Mouse (Mus musculus) kidney, postnatal 14 days (tissue): ENCODE results near the gene Phf11d.
"Not testable (repeated sequence)": the region's sequence is repeated elsewhere in the genome, so short reads cannot be mapped to it uniquely, and the experiment has no call there.

ENCODE experiments used
- DNase-seq: peaks from one replicate; pipeline ENCODE4 v3.0.0; 2022; ENCODE audit warnings: mixed read lengths

The Phf11d gene

DNA sequence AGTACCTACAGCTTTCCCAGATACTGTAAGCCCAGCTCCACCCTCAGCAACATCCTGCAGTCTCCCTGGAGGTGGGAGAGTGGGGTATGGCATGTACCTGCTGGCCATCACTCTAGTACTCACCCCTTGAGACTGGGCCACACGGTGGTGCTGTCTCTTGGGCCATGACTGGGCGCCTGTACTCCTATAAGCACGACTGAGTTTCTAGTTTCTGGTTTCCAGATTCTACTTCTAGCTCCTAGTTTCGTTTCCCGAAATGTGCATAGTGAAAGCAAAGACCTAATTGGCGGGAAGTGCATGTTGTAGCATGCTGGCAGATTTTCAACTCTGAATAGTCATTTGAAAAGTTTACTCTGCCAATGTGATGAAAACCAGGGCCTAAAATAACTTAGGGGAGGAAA is at the start of gene Phf11d:
Gene Phf11d, minus strand, starts transcription at position 227 of the 401 bp plus-strand sequence.
- DNase-seq, result peak; percentile 53

DNA sequence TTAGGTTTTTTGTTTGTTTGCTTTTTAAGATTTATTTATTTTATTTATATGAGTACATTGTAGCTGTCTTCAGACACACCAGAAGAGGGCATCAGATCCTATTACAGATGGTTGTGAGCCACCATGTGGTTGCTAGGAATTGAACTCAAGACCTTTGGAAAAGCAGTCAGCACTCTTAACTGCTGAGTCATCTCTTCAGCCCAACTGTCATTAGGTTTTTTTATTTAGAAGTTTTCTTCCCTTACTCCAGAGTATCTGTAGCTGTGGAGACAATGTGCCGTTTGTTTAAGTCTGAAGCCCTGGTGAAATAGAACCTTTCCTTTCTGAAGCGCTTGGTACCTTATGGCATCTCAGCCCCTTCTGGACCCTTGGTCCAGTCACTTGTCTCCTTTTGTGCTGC is 49.7 kb upstream of the Phf11d start:
- not testable (repeated sequence) for DNase-seq

DNA sequence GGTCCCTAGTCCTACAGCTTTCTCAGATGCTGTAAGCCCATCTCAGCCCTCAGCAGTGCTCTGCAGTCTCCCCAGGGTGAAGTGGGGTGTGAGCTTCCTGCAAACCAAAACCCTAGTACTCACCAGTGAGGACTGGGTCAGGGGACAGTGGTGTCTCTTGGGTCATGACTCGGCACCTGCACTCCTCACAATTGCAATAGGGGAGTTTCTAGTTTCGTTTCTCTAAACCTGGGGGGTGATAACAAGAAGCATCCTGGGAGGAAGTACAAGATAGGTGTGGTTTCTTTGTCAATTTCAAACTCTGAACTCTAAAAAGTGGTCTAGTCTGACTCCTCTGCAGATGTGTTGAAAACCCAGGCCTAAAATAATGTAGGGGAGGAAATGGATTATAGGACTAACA is 31.7 kb upstream of the Phf11d start:
- DNase-seq, result no peak

DNA sequence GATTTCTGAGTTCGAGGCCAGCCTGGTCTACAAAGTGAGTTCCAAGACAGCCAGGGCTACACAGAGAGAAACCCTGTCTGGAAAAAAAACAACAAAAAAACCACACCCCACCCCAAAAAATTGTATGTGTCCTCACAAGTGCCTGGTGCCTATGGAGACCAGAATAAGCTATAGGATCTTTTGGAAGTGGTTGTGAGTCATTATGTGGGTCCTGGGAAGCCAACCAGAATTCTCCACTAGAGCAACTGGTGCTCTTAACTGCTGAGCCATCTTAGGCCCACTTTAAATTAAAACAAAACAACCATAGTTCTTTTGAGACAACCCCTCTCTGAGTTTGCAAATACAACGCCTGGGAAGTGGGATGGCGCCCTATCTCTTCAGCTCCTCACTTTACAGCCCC is 30.0 kb upstream of the Phf11d start, which contains the start of gene Phf11c:
Gene Phf11c, minus strand, starts transcription at position 101 of the 400 bp plus-strand sequence.
- no peak for DNase-seq

DNA sequence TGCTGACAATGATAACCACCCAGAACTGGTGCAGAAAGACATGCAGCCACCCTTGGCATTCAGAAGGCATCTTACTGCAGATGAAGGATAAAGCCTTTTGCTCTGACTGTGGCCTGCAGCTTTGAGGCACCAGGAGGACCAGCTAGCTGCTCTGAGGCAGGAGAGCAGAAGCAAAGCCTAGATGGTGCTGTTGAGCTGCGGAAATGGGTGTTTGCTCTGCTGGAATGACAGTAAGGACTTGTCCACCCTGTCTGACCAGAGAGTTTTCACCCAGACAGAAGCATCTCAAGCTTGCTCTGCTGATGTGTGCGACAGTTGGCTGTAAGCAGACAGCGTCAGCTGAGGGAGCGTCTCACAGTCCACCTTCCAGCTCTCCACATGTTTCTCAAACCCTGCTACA is 24.9 kb upstream of the Phf11d start:
- DNase-seq, result peak; percentile 32

DNA sequence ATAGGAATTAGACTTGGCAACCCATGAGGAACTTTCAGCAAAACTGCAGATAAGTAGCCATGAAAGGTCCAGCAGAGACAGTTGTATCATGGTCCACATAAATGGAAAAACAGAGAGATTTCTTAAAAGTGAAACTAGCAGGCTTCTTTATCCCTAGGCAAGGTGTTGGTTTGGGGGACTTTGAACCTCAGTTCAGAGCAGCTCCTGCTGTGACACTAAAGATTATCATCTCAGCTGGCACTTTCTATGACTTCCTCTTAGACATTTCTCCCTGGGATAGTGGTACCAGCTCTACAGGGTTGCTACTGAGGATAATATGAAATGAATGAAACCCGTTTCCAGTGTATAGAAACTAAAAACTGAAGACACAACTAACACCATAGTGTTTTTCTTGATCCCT is 24.3 kb upstream of the Phf11d start:
- no peak for DNase-seq

DNA sequence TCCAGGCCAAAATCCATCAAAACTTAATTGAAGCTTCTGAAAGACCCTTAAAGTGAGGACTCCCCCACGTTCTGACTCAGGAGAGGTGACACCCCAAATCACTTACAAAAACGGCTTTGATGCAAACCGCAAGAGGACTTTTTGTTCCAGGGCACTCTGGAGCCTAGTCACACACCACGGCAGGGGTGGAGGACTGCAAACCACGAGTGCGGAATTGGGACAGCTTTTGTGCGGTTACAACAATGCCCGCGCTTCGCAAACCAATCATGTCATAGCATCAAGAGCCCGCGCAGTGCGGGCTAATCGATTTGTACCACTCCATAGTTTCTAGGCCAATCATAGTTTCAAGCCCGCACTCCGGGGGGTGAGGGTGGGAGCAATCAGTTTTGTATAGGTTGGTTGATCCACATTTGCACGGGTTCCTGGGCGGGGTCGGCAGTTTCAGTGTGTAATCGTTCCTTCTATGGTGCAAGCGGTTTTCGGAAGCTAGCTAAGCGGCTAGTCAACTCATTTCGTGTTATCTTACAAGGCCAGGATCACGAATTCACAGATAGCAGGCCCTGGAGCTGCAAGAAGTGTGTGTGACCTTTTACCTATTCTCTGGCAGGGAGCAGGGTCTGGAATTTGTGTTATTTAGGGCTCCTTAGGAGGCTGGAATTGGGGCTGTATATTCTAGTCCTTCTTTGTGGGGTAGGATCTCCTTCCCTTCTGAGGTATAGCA is 5.2 kb upstream of the Phf11d start:
- no peak for DNase-seq

DNA sequence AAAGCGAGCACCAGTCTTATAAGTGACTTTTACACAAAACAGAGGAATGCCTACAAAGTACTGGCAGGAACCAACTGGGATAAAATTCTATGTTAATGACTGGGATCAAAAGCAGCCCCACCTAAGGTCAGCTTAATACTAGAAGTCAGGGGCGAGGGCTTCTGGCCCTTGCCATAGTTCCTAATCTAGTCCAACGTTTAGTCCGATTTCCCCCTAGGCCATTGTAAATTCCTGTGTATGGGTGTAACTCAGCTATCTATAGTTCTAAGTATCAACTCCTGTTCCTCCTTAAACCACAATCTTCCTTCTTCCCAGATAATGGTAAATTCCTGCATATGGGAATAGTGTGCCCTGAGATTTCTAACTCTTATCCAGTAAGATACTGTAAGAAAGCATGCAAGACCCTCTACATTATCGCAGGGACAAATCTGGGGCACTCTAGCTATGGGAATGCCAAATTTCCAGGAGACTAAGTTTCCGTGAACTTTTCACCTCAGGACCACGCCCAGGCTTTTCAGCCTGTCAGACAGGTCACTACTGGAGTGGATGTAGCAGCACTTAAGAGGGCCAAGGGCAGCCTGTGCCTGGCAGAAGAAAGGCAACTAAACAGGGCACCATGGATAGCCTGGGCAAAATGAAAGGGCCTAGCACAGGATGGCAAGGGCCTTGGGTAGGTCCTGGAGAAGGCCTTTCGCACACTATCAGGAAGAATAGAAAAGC is 1.3 kb upstream of the Phf11d start:
- no peak for DNase-seq

DNA sequence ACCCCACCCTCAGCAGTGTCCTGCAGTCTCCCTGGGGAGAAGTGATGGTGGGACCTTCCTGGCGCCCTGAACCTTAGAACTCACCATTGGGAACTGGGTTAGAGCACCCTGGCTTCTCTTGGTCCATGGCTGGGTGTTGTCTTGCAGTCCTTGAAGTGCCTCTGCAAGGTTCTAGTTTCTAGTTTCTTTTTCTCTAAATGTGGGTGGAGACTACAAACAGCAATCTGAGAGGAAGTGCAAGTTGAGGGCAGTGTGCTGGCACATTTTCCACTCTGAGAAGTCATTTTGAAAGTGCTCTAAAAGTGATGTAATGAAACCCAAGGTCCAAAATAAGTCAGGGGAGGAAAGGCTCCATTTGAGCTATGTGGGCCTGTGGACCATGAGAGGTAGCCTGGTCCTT is 24.1 kb downstream of the Phf11d start, which contains the start of gene Phf11b:
Gene Phf11b, minus strand, starts transcription at position 163 of the 400 bp plus-strand sequence.
- peak; percentile 2 for DNase-seq

DNA sequence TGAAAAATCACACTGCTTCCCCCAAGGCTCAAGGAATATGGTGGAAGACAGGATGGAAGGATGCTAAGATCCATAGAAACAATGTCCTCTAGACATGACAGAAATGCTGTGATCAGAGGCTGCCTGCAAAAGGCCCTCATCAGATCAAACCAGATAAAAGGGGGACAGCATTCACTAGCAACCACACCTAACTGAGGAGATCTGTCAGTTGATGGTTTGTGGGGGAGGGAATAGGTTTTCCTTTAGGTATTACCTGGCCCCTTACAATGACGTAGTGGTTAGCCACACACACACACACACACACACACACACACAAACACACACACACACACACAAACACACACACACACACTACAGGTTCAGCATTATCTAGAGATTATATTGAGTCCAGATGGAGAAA is 25.7 kb downstream of the Phf11d start:
- no peak for DNase-seq

DNA sequence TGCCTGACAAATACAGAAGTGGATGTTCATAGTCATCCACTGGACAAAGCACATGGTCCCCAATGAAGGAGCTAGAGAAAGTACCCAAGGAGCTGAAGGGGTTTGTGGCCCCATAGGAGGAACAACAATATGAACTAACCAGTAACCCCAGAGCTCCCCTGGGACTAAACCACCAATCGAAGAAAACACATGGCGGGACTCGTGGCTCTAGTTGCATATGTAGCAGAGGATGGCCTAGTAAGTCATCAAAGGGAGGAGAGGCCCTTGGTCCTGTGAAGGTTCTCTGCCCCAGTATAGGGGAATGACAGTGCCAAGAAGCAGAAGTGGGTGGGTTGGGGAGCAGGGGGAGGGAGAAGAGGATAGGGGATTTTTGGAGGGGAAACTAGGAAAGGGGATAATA is 29.2 kb downstream of the Phf11d start:
- not testable (repeated sequence) for DNase-seq

DNA sequence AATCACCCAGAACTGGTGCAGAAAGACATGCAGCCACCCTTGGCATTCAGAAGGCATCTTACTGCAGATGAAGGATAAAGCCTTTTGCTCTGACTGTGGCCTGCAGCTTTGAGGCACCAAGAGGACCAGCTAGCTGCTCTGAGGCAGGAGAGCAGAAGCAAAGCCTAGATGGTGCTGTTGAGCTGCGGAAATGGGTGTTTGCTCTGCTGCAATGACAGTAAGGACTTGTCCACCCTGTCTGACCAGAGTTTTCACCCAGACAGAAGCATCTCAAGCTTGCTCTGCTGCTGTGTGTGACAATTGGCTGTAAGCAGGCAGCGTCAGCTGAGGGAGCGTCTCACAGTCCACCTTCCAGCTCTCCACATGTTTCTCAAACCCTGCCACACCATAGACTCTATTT is 34.8 kb downstream of the Phf11d start:
- peak; percentile 21 for DNase-seq

DNA sequence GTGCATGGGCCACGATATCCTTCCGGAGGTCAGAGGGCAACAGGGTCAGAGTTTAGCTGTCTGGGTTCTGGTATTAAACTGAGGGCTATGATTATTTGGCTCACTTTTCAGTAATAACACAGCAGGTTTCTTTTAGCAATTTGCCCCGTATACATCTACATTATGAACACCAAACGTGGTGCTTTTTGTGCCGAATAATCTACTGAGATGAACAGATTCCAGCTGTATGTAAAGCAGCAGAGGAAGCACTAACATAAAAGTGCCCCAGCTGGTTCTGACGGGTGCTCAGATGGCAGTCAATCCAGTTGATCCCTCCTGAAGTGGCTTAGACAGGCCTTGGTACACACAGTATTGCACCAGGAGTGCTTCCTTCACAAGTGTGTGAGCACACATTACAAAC is 45.3 kb downstream of the Phf11d start:
- DNase-seq, result not testable (repeated sequence)

DNA sequence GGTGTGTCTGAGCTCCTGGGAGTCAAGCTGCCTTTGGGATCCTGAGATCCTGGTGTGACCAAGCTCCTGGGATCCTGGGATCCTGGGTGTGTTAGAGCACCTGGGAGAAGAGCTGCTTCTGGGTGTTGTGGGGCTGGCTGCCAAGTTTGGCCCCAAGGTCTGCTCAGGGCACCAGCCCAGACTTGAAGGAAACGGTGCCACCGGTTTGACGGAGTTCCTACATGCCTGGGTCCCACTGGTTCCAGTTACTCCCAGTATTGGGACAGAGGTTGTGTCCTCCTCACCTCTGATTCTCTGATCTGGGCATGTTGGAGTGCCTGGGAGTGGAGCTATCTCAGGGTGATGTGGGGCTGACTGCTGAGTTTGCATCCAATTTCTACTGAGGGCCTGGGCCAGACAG is 46.2 kb downstream of the Phf11d start:
- DNase-seq, result not testable (repeated sequence)
